Mouse (Mus musculus) ZHBTc4 (cell line): ENCODE measurements at regions not wholly inside any gene's neighbourhood (a gene's known extent, or its start where the extent isn't known, plus 50 kb on each side); places are given as distances from the start of the nearest gene placed in this dataset.

Experiments used
- DNase-seq: peaks from one replicate; pipeline ENCODE4 v3.0.0-alpha.2; 2011; ENCODE audit warnings: low read depth, low spot score

- peak; percentile 56 for DNase-seq
Measured at GRCm38 (mm10) chr9:68072624-68073023, 232.4 kb downstream of the Vps13c start.

DNA sequence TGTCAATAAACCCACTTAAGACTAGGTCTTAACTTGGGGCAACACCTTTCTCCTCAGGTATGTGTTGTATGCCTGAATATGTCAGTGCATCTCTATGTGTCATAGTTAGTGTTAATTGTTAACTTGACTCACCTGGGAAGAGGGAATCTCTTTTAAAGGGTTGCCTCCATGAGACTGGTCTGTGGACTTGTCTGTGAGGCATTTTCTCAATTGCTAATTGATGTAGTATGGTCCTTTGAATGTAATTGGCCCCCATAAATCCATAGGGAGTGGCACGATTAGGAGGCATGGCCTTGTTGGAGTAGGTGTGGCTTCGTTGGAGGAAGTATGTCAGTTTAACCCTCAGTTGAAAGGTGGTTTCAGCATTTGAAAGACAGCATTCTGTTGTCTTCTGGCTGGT lies 237.1 kb downstream of the Vps13c start:
- no peak for DNase-seq

GRCm38 (mm10) chr9:68083341-68083740 lies 243.1 kb downstream of the Vps13c start:
- no peak for DNase-seq

- DNase-seq = no peak
Measured at GRCm38 (mm10) chr9:68084966-68085365, 244.8 kb downstream of the Vps13c start.

DNA sequence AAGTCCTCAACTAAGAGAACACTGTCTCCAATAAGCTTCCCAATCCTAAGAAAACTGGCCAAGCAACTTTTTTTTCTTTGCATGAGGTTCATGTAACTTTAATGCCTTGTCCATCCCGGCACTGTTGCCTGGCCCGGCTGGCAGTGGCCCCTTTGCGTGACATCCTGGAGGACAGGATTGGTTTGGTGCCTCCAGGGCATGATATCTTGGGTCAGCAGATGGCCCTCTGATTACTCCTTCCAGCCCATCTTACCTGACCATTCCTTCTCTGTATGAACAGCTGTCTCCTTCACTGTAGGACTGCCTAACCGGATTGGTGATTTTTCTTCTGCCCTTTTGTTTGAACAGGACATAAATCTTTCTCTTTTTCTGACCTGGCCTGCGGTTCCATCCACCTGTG lies 254.4 kb downstream of the Vps13c start:
- no peak for DNase-seq

DNA sequence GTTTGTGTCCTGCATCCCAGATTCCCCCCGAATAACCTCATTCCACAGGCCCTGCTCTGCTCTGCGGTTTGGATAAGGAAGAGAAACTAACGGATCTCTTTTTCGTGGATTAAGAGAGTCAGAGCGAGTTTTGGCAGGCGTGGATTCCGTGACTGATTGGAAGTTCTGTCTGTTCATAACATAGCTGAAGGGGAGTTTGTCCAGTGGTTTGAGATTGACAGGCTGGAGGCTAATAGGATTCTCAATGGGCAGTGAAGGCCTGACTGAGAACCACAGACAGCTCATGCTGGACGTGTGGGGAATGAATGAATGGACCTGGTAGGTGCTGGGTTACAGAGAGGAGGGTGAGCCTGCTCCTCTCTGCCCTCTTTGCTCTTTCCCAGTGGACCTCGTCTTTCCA lies 269.6 kb downstream of the Vps13c start:
- DNase-seq = no peak

- no peak for DNase-seq
Measured at GRCm38 (mm10) chr9:68115151-68115690, 275.0 kb downstream of the Vps13c start.

DNA sequence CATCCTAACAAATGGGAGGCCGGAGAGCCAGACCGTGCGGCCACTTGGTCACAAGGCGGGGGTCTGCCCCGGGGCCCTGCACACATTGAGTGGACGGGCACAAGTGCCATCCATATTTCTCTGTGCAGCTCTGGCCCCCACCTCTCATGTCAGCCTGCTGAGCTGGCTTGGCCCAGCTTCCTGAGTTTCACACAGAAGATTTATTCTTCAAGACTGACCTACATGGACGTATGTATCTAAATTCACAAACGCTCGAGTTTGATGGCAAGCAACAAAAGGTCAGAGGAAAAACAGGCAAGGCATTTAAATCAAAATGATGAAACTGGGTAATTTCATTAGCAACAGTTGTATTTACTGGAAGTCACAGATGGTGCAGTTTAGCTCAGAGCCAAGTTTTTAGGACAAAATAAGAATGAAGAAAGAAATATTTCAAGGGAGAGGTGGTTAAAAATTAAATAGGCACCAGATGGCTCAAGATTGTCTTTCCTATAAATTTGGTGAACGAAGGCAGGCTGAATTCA lies 276.1 kb downstream of the Vps13c start:
- no peak for DNase-seq

- no peak for DNase-seq
Measured at GRCm38 (mm10) chr9:68118266-68118665, 278.1 kb downstream of the Vps13c start.

GRCm38 (mm10) chr9:68122266-68122665 lies 282.1 kb downstream of the Vps13c start:
- DNase-seq = peak; percentile 21

DNA sequence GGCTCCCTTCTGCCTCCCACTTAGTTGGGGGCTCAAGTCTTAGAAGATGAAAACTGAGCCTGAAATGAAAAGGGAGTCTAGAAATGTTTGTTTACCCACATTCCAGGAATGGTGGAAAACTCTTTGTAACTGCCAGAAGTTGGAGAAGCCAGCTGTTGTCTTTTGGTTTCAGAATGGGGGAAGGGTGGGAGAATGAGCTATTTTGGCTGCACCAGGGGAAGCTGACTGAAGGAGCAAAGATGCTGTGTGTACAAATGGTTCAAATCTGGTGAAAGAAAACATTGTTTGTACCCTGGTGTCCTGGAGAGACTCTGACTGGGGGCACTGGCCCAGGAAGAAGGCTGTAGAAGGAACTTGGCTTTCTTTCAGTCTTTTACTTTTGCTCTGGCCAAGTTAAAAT lies 291.1 kb downstream of the Vps13c start:
- DNase-seq = no peak

DNA sequence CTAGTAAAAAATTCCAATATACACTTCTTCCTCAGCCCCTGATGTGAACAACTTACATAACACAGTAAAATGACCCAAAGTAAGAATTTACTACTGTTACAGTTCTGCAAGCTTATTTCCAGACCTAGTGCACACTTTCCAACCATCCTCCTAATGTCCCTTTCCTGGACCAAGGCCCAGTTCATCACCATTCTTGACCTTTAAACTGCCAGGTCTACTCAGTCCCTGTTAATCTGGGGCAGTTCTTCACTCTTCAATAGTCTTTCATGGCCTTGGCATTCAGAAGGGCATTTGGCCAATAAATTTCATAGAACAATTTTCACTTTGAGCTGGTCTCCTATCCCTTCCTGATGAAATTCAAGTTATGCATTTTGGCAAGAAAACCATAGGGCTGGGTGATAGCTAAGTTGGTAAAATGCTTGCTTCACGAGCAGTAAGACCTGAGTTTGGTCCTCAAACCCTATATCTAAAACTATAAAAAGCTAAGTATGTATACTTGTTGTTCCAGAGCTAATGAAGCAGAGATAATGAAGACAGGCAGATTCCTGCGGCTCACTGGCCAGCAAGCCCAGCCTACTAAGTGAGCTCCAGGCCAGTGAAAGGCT lies 295.4 kb downstream of the Vps13c start:
- no peak for DNase-seq

GRCm38 (mm10) chr9:68162813-68163570 lies 322.8 kb downstream of the Vps13c start:
- no peak for DNase-seq

DNA sequence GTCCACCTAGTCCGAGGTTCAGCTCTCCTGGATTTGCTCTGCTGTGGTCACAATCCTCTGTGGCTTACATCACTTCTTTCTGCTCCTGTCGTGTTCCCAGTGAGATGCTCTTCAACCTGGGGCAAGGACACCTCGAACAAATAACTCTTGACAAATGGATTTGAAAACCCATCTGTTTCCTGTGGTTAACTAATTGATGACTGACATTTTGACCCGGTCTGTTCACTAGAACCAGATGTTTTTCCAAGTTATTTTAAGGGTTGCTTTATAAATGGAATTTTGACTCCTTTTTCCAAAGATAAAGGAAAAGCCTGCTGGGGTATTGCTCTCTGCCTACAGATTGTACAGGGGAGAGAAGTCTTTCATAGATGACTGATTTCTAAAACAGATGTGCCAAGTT lies 326.4 kb downstream of the Vps13c start:
- no peak for DNase-seq

- DNase-seq = no peak
Measured at GRCm38 (mm10) chr9:68188921-68189320, 348.7 kb downstream of the Vps13c start.

DNA sequence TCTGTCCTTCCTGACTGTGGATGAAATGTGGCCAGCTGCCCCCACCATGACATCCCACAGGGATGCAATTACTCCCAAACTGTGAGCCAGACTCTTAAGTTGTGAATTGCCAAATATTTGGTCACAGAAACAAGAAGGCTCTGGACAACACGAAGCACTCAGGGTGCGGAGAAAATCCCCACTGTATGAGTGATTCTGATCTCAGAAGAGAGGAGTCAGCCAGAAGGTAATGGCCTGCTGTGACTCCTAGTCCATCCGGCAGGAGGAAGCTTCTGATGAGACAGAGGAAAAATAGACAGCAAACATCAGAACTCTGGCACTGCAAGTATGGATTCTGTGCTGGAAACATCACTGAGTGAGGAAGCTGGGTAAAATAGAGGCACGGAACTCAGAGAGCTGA lies 359.6 kb downstream of the Vps13c start:
- DNase-seq = no peak

DNA sequence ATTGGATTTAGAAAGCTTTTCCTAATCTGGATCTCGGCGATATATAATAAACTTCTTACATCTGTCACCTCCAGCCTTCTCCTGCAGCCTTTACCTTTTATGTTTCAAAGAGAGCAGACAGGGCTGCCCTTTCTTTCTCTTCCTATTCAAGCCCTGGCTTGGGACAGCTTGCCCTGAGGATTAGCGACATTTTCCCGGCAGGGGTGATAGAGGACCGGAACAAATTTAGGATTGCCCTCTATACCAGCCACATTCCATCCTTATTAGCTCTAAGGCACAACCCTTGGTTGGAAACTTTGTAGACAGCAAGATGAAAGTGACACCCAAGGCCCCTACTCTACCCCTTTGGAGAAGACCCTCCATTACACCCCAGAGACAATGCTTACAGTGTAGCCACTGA lies 360.8 kb downstream of the Vps13c start:
- DNase-seq = no peak

GRCm38 (mm10) chr9:68225694-68226093 lies 385.5 kb downstream of the Vps13c start:
- DNase-seq = no peak

GRCm38 (mm10) chr9:68231131-68231530 lies 390.9 kb downstream of the Vps13c start:
- DNase-seq = no peak

GRCm38 (mm10) chr9:68234979-68235649 lies 394.9 kb downstream of the Vps13c start:
- no peak for DNase-seq

GRCm38 (mm10) chr9:68239121-68239520 lies 398.9 kb downstream of the Vps13c start:
- DNase-seq = no peak

DNA sequence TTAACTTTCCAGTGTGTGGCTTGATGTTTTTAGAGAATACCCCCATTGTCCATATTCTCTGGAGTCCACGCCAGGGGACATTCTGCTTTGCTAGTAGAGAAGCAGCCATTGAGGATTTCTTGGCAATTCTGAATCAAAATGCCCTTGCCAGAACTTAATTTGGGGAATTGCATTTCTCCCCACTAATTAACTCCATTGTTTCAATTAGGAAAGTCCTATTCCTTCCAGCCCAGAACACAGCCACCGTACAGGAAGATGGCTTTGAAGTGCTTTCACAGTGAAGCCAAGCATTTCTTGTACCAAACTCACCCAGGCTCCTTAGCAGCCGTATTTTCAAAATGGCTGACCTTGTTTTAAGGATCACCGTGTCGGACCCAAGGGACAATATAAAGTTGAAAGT lies 399.4 kb downstream of the Vps13c start:
- DNase-seq = no peak
